Mouse (Mus musculus) testis, adult 2 months (tissue): Measurements from ENCODE around the gene Epb41l2. TPM values are rescaled to one million over a fixed set of nuclear protein-coding genes. Genes with fewer than 3 reads are reported as not detected.

Source experiments
- H3K27ac ChIP-seq: fragments of 200-500 bp; 2 replicates; pipeline ENCODE4 v1.5.1; 2012; ENCODE audit warnings: low read depth, low read length; ENCODE audit not compliant: control insufficient read depth, insufficient read depth
- H3K27me3 ChIP-seq: fragments of 200-500 bp; 2 replicates; pipeline ENCODE4 v1.6.1; 2012; ENCODE audit warnings: mild to moderate bottlenecking, low read length, moderate library complexity; ENCODE audit not compliant: control insufficient read depth, insufficient read depth
- H3K36me3 ChIP-seq: fragments of 200-500 bp; 2 replicates; pipeline ENCODE4 v1.6.1; 2012; ENCODE audit warnings: mild to moderate bottlenecking, low read length; ENCODE audit not compliant: control insufficient read depth, insufficient read depth
- H3K4me1 ChIP-seq: fragments of 200-500 bp; 2 replicates; pipeline ENCODE4 v1.6.1; 2012; ENCODE audit warnings: low read length; ENCODE audit not compliant: control insufficient read depth, insufficient read depth
- H3K4me3 ChIP-seq: fragments of 200-500 bp; 2 replicates; pipeline ENCODE4 v1.5.1; 2012; ENCODE audit warnings: low read depth, mild to moderate bottlenecking, low read length, moderate library complexity, mixed read lengths; ENCODE audit not compliant: control insufficient read depth
- CTCF ChIP-seq: fragments of 200-500 bp; IDR thresholded peaks from 2 replicates; pipeline ENCODE4 v1.5.1; 2012; ENCODE audit warnings: low read depth, mild to moderate bottlenecking, inconsistent platforms, low read length, moderate library complexity; ENCODE audit not compliant: control insufficient read depth, insufficient read depth, insufficient replicate concordance
- POLR2A ChIP-seq: fragments of 200-500 bp; IDR thresholded peaks from 2 replicates; pipeline ENCODE4 v1.6.1; 2012; ENCODE audit warnings: low read depth, mild to moderate bottlenecking, inconsistent platforms, low read length, moderate library complexity; ENCODE audit not compliant: control insufficient read depth
- polyA plus RNA-seq: library from polyadenylated mRNA; depleted of rRNA; stranded (reverse); fragments of >200 nt; gene quantifications from 2 replicates; pipeline ENCODE4 v1.2.3, GENCODE M21; 2012

Epb41l2 gene
- polyA plus RNA-seq, 1 experiment: 162 TPM

GRCm38 (mm10) chr10:25437586-25438298 lies 78.1 kb downstream of the Epb41l2 start:
- peaks cover 4% of the 10 kb centered on the region; the same call in 1 of the 2 replicates for H3K4me1 ChIP-seq
- H3K4me3 ChIP-seq: no peak overlapping the region
- no peaks in the 10 kb centered on the region for H3K36me3 ChIP-seq
- no peak for TF ChIP-seq CTCF
- TF ChIP-seq POLR2A: no peak
- no peaks in the 10 kb centered on the region for H3K27me3 ChIP-seq
- H3K27ac ChIP-seq: no peak overlapping the region

GRCm38 (mm10) chr10:25438299-25438680 lies 78.7 kb downstream of the Epb41l2 start:
- H3K27ac ChIP-seq: no peak overlapping the region
- H3K4me1 ChIP-seq: peaks cover 4% of the 10 kb centered on the region; the same call in 1 of the 2 replicates
- H3K4me3 ChIP-seq: no peak overlapping the region
- H3K27me3 ChIP-seq: no peaks in the 10 kb centered on the region
- TF ChIP-seq CTCF (no peak), POLR2A (no peak)
- no peaks in the 10 kb centered on the region for H3K36me3 ChIP-seq

GRCm38 (mm10) chr10:25439163-25439562 lies 79.6 kb downstream of the Epb41l2 start:
- no peaks in the 10 kb centered on the region for H3K27me3 ChIP-seq
- H3K27ac ChIP-seq: no peak overlapping the region
- no peaks in the 10 kb centered on the region for H3K36me3 ChIP-seq
- H3K4me1 ChIP-seq: peaks cover 4% of the 10 kb centered on the region; the same call in 1 of the 2 replicates
- TF ChIP-seq CTCF (no peak), POLR2A (no peak)
- no peak overlapping the region for H3K4me3 ChIP-seq

GRCm38 (mm10) chr10:25439856-25440255 lies 80.3 kb downstream of the Epb41l2 start:
- Histone ChIP-seq H3K4me3 (no peak overlapping the region), H3K36me3 (no peaks in the 10 kb centered on the region), H3K4me1 (peaks cover 4% of the 10 kb centered on the region; the same call in 1 of the 2 replicates), H3K27ac (no peak overlapping the region), H3K27me3 (no peaks in the 10 kb centered on the region)
- no peak for TF ChIP-seq CTCF

GRCm38 (mm10) chr10:25441405-25441804 lies 81.8 kb downstream of the Epb41l2 start:
- TF ChIP-seq CTCF (no peak), POLR2A (peak; percentile 41; the same call in 1 of the 2 replicates)
- peaks cover 4% of the 10 kb centered on the region; the same call in 1 of the 2 replicates for H3K4me1 ChIP-seq
- H3K27ac ChIP-seq: no peak overlapping the region; the same call in 1 of the 2 replicates
- H3K36me3 ChIP-seq: no peaks in the 10 kb centered on the region
- H3K27me3 ChIP-seq: no peaks in the 10 kb centered on the region
- H3K4me3 ChIP-seq: peak overlapping the region; percentile 87

GRCm38 (mm10) chr10:25443626-25444025 lies 84.0 kb downstream of the Epb41l2 start:
- peak overlapping the region; percentile 41 for H3K4me3 ChIP-seq
- TF ChIP-seq CTCF (no peak), POLR2A (no peak)
- H3K27me3 ChIP-seq: no peaks in the 10 kb centered on the region
- H3K4me1 ChIP-seq: peaks cover 4% of the 10 kb centered on the region; the same call in 1 of the 2 replicates
- no peaks in the 10 kb centered on the region for H3K36me3 ChIP-seq
- no peak overlapping the region for H3K27ac ChIP-seq

- Histone ChIP-seq H3K27me3 (no peaks in the 10 kb centered on the region), H3K27ac (no peak overlapping the region), H3K4me1 (peaks cover 4% of the 10 kb centered on the region; the same call in 1 of the 2 replicates), H3K36me3 (no peaks in the 10 kb centered on the region), H3K4me3 (peak overlapping the region; percentile 41)
- TF ChIP-seq CTCF: no peak
- no peak for TF ChIP-seq POLR2A
Observed at GRCm38 (mm10) chr10:25444198-25444783, 84.7 kb downstream of the Epb41l2 start.
